Mouse (Mus musculus) thymus, adult 2 months (tissue): Measurements from ENCODE around the gene Ccdc30. TPM values are rescaled to one million over a fixed set of nuclear protein-coding genes. Genes with fewer than 3 reads are reported as not detected.

Experiments
- DNase-seq: peaks from one replicate; pipeline ENCODE4 v3.0.0; 2021
- H3K27ac ChIP-seq: fragments of 200-500 bp; 2 replicates; pipeline ENCODE4 v1.5.1; 2012; ENCODE audit warnings: low read length, control low read depth; ENCODE audit not compliant: control insufficient read depth, insufficient read depth
- H3K27me3 ChIP-seq: fragments of 200-500 bp; 2 replicates; pipeline ENCODE4 v1.6.1; 2012; ENCODE audit warnings: mild to moderate bottlenecking, low read length, moderate library complexity, mixed read lengths; ENCODE audit not compliant: control insufficient read depth, insufficient read depth
- H3K36me3 ChIP-seq: fragments of 200-500 bp; 2 replicates; pipeline ENCODE4 v1.6.1; 2012; ENCODE audit warnings: mild to moderate bottlenecking, low read length, moderate library complexity; ENCODE audit not compliant: control insufficient read depth, insufficient read depth
- H3K4me1 ChIP-seq: fragments of 200-500 bp; replicated peaks from 2 replicates; pipeline ENCODE4 v1.6.1; 2012; ENCODE audit warnings: low read length; ENCODE audit not compliant: control insufficient read depth, insufficient read depth
- H3K4me3 ChIP-seq: fragments of 200-500 bp; 2 replicates; pipeline ENCODE4 v1.5.1; 2012; ENCODE audit warnings: mild to moderate bottlenecking, low read length, control low read depth, moderate library complexity; ENCODE audit not compliant: control insufficient read depth, insufficient read depth
- CTCF ChIP-seq: fragments of 200-500 bp; IDR thresholded peaks from 2 replicates; pipeline ENCODE4 v1.5.1; 2012; ENCODE audit warnings: mild to moderate bottlenecking, control low read depth, low read length, moderate library complexity, borderline replicate concordance; ENCODE audit not compliant: control insufficient read depth, poor library complexity, insufficient read depth; ENCODE audit errors: extremely low read depth
- POLR2A ChIP-seq: fragments of 200-500 bp; IDR thresholded peaks from 2 replicates; pipeline ENCODE4 v1.6.1; 2012; ENCODE audit warnings: mild to moderate bottlenecking, low read length, control low read depth, moderate library complexity; ENCODE audit not compliant: control insufficient read depth, poor library complexity, insufficient read depth; ENCODE audit errors: extremely low read depth
- WGBS: fragments of 180-500 bp; shearing (Covaris S2); methylation state at CpG from one replicate; pipeline ENCODE4 v1.1.7; 2018; 5-methylcytosine and 5-hydroxymethylcytosine counted together
- polyA plus RNA-seq: library from polyadenylated mRNA; depleted of rRNA; stranded (reverse); fragments of >200 nt; gene quantifications from 2 replicates; pipeline ENCODE4 v1.2.3, GENCODE M21; 2012

The Ccdc30 gene
- polyA plus RNA-seq, 1 experiment = 3.7 TPM

- Histone ChIP-seq H3K36me3 (no peaks in the 10 kb centered on the region), H3K4me3 (no peak overlapping the region), H3K4me1 (no peaks in the 10 kb centered on the region), H3K27ac (no peak overlapping the region), H3K27me3 (no peaks in the 10 kb centered on the region)
- TF ChIP-seq CTCF = no peak
- no peak for TF ChIP-seq POLR2A
- DNase-seq = no peak
- 63% methylated on average over 6 of the region's 6 CpGs for WGBS
These were observed 38.2 kb upstream of the Ccdc30 start for GRCm38 (mm10) chr4:119453533-119453932.

- H3K27me3 ChIP-seq = no peaks in the 10 kb centered on the region
- no peak for DNase-seq
- no peak overlapping the region for H3K27ac ChIP-seq
- H3K4me1 ChIP-seq = no peaks in the 10 kb centered on the region
- H3K4me3 ChIP-seq = no peak overlapping the region
- TF ChIP-seq CTCF (no peak), POLR2A (no peak)
- 77% methylated on average over 5 of the region's 5 CpGs for WGBS
- no peaks in the 10 kb centered on the region for H3K36me3 ChIP-seq
These were observed 37.8 kb upstream of the Ccdc30 start for GRCm38 (mm10) chr4:119453128-119453527.

DNA sequence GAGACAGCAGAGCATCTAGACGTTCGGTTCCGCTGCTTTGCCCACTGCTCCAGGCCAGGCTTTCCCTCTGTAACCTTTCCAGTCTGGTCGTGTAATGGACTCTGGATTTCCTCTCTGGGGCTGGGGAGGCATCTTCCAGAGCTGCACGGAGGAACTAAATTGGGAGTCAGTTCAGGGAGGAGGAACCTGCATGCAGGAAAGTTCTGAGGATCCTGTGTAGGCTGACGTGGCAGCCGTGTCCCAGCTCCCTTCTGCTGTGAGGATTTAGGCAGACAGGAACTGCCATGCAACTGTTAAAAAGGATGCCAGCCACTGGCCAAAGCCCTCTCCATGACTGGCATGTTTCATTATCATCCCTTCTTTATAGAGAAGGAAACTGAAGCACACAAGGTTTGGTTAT, 35.1 kb upstream of the Ccdc30 start:
- no peaks in the 10 kb centered on the region for H3K36me3 ChIP-seq
- H3K27ac ChIP-seq = no peak overlapping the region
- no peak overlapping the region for H3K4me3 ChIP-seq
- no peaks in the 10 kb centered on the region for H3K4me1 ChIP-seq
- WGBS = 73% methylated on average over 7 of the region's 7 CpGs
- no peak for DNase-seq
- H3K27me3 ChIP-seq = no peaks in the 10 kb centered on the region
- TF ChIP-seq POLR2A (no peak), CTCF (no peak)

- Histone ChIP-seq H3K4me1 (no peaks in the 10 kb centered on the region), H3K27ac (no peak overlapping the region), H3K36me3 (no peaks in the 10 kb centered on the region), H3K4me3 (no peak overlapping the region), H3K27me3 (no peaks in the 10 kb centered on the region)
- WGBS = 92% methylated on average over 3 of the region's 3 CpGs
- no peak for DNase-seq
- no peak for TF ChIP-seq POLR2A
- TF ChIP-seq CTCF = no peak
These were observed 32.5 kb upstream of the Ccdc30 start for GRCm38 (mm10) chr4:119447786-119448185.

GRCm38 (mm10) chr4:119447261-119447660, 31.9 kb upstream of the Ccdc30 start:
- Histone ChIP-seq H3K27me3 (no peaks in the 10 kb centered on the region), H3K27ac (no peak overlapping the region), H3K4me3 (no peak overlapping the region), H3K4me1 (no peaks in the 10 kb centered on the region), H3K36me3 (no peaks in the 10 kb centered on the region)
- no peak for DNase-seq
- TF ChIP-seq POLR2A (no peak), CTCF (no peak)
- 97% methylated on average over 6 of the region's 6 CpGs for WGBS

DNA sequence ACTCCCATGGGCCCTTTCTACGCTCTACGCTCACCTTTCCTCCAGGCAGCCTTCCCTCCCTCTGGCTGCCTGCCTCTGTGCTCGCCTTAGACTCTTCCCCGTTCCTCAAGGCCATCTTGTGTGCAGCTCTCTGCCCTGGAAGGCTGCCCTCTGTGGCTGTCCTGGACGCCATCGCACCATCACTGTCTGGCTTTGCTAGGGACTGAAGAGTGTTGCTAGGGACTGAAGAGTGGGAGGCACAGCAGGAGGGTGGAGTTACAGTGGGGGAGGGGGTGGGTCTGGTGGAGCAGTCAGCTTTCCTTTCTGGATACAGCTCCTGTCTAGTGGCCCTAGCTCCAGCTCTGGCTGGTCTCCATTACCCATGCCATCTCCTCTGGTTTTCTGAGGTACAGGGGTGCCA, 27.2 kb upstream of the Ccdc30 start:
- Histone ChIP-seq H3K4me1 (no peaks in the 10 kb centered on the region), H3K36me3 (no peaks in the 10 kb centered on the region), H3K4me3 (no peak overlapping the region), H3K27ac (no peak overlapping the region), H3K27me3 (no peaks in the 10 kb centered on the region)
- TF ChIP-seq POLR2A (no peak), CTCF (no peak)
- no peak for DNase-seq
- 84% methylated on average over 6 of the region's 6 CpGs for WGBS

GRCm38 (mm10) chr4:119441836-119442235, 26.5 kb upstream of the Ccdc30 start:
- 92% methylated on average over 4 of the region's 4 CpGs for WGBS

More at GRCm38 (mm10) chr4:119441836-119442235, 26.5 kb upstream of the Ccdc30 start:
- H3K36me3 ChIP-seq = no peaks in the 10 kb centered on the region
- TF ChIP-seq CTCF (no peak), POLR2A (no peak)
- no peaks in the 10 kb centered on the region for H3K4me1 ChIP-seq
- H3K4me3 ChIP-seq = no peak overlapping the region
- H3K27ac ChIP-seq = no peak overlapping the region
- no peak for DNase-seq
- no peaks in the 10 kb centered on the region for H3K27me3 ChIP-seq
